In genomic region chr8:64688161-64688560, GRCm38 (mm10) we compare ENCODE assay signal across 15 mouse cellular contexts. TPM values are rescaled to one million over a fixed set of nuclear protein-coding genes. Genes with fewer than 3 reads are reported as not detected.
A peak's percentile ranks its signal among the peaks of the same experiment; 100 is the strongest.
DNase-seq lines count a peak whose midpoint lies in the region; ATAC-seq and TF ChIP-seq lines count a peak whose summit lies in the region.
"Had no signal": no experiment of that assay in that cellular context is flagged by ENCODE, and none has a peak within 500 bp of the region (broad histone marks: within the 10 kb centered on the region; RNA-seq: fewer than 3 reads in every experiment).

No protein-coding gene starts in this region.

- peak overlapping the region; percentile 41 for H3K4me3 ChIP-seq in gastrocnemius, adult 2 months
- no peak overlapping the region for H3K4me3 ChIP-seq in heart, embryonic 15.5 days
- H3K4me3 ChIP-seq: forebrain, embryonic 12.5 days; kidney, embryonic 15.5 days; limb, embryonic 15.5 days; midbrain, embryonic 10.5 days; neural tube, embryonic 13.5 days had no signal

- H3K4me1 ChIP-seq in heart, embryonic 15.5 days (replicated peaks), result peaks cover 27% of the 10 kb centered on the region

- peak; percentile 40 for DNase-seq in gastrocnemius, adult 2 months
- no peak for DNase-seq in gastrocnemius, postnatal 10 days
- peak; percentile 52 for DNase-seq in MN1 (ENCODE audit: low spot score)
- DNase-seq in fibroblast of lung, adult 2 months (ENCODE audit: low read depth), result peak; percentile 61
- DNase-seq in right cerebral cortex, postnatal 36 days (ENCODE audit: low spot score in 2 of 2), result no peak
- DNase-seq in lung, postnatal 25 days (ENCODE audit: low spot score), result no peak
- DNase-seq: right cerebral cortex, adult 18-20 months had no signal

- H3K4me2 ChIP-seq in heart, embryonic 15.5 days, result no peak overlapping the region
- H3K4me2 ChIP-seq: forebrain, embryonic 12.5 days; hindbrain, embryonic 14.5 days; kidney, embryonic 15.5 days; limb, embryonic 15.5 days; neural tube, embryonic 13.5 days had no signal

- H3K9ac ChIP-seq in heart, embryonic 15.5 days, result no peak overlapping the region
- H3K9ac ChIP-seq: forebrain, embryonic 12.5 days; hindbrain, embryonic 14.5 days; kidney, embryonic 15.5 days; limb, embryonic 15.5 days; neural tube, embryonic 13.5 days had no signal

- WGBS in heart, embryonic 15.5 days, result 19% methylated on average over 3 of the region's 3 CpGs

- peak; percentile 42; the same call in 1 of the 2 replicates for ATAC-seq in heart, embryonic 15.5 days (replicated peaks; ENCODE audit: insufficient number of reproducible peaks, insufficient read depth, low FRiP score, low read depth)
- ATAC-seq: lung, postnatal 0 days had no signal

- H3K27ac ChIP-seq in gastrocnemius, adult 2 months, result peak overlapping the region; percentile 89
- H3K27ac ChIP-seq in heart, embryonic 15.5 days, result peak overlapping the region; percentile 38
- H3K27ac ChIP-seq: forebrain, embryonic 12.5 days; hindbrain, embryonic 14.5 days; limb, embryonic 15.5 days; midbrain, embryonic 10.5 days; neural tube, embryonic 13.5 days had no signal

- no peak for TF ChIP-seq CTCF in gastrocnemius, adult 2 months (IDR thresholded peaks at IDR 0.05)

- no peaks in the 10 kb centered on the region for H3K9me3 ChIP-seq in heart, embryonic 15.5 days (replicated peaks)
- H3K9me3 ChIP-seq: forebrain, embryonic 12.5 days; kidney, embryonic 15.5 days; limb, embryonic 15.5 days; midbrain, embryonic 10.5 days; neural tube, embryonic 13.5 days had no signal

- intact Hi-C loops in gastrocnemius, adult 2 months (cut with DNase I), result no loop called here

- H3K36me3 ChIP-seq in heart, embryonic 15.5 days, result no peaks in the 10 kb centered on the region
- H3K36me3 ChIP-seq: forebrain, embryonic 12.5 days; kidney, embryonic 15.5 days; limb, embryonic 15.5 days; neural tube, embryonic 13.5 days had no signal

- no peaks in the 10 kb centered on the region for H3K27me3 ChIP-seq in heart, embryonic 15.5 days
- H3K27me3 ChIP-seq: forebrain, embryonic 12.5 days; limb, embryonic 15.5 days; neural tube, embryonic 13.5 days had no signal

RNA-seq across cellular contexts. Expression of gene Cpe, which starts 4.7 kb away (rescaled TPM):
- total RNA-seq in gastrocnemius, adult 2 months (2021), result 100 to 1,000 TPM; 196 to 239 TPM
- total RNA-seq in gastrocnemius, postnatal 10 days (2021), result 100 to 1,000 TPM; 117 to 150 TPM
- 258 and 276 TPM in 2 replicates for polyA plus RNA-seq in heart, embryonic 15.5 days (2015; fragmentation: Nextera tagmentation; extraction: Ambion mirVana)

RNA-seq across cellular contexts. Expression of gene Msmo1, which starts 45.4 kb away (rescaled TPM):
- total RNA-seq in gastrocnemius, adult 2 months (2021), result 1 to 10 TPM; 3.0 to 5.5 TPM
- total RNA-seq in gastrocnemius, postnatal 10 days (2021), result 1 to 10 TPM; 8.9 to 9.6 TPM
- polyA plus RNA-seq in heart, embryonic 15.5 days (2015; fragmentation: Nextera tagmentation; extraction: Ambion mirVana), result 31.5 and 40.9 TPM in 2 replicates

Comparison
In these comparisons a context has a peak if more than half of its experiments do, and no peak if none do; other contexts are left out.
1. DNase-seq: peak in gastrocnemius, adult 2 months (single experiment), MN1 (single experiment) and fibroblast of lung, adult 2 months (single experiment); none in gastrocnemius, postnatal 10 days (single experiment), right cerebral cortex, postnatal 36 days (0 of 2) and lung, postnatal 25 days (single experiment).